Mouse (Mus musculus): ENCODE measurements around the gene Ggct. TPM values are rescaled to one million over a fixed set of nuclear protein-coding genes. Genes with fewer than 3 reads are reported as not detected.

Ggct gene
- polyA plus RNA-seq, 1 experiment, result 16.6 TPM

DNA sequence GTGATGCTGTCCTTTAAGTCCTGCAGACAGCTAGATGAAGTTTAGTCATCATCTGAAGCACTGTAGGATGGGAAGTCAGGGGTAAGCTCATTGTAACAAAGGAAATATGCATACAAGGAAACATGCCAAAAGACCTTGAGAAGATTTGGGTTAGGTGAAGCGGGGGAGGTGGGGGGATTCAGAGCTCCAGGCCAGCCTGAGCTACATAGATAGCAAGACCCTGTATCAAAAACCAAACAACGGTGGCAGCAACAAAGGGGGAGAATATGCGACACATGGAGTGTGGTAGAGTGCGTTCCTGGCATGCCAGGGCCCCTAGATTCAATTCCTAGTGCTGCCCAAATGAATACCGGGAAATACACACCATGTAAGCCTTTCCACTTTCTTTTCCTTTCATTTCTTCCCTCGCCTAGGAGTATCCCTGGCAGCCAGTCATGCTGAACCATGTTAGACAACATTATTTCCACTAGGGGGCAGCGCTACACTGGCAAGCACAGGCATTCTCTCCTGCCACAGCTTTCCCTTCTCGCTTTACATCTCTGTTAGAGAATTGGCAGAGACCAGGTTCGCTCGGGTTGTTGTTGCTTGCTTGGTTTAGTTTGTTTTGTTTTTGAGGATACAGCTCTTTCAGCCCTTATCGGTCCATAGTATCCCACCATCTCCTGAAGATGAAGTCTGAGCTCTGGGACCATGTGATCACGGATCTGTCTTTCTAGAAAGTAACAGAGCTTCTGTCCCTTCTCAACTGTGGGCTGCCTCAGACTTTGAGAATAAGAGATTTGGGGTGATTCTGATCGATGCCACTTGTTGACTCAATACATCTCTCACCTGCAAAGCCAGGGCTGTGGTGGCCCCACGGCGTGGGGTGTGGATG, 24.2 kb upstream of the Ggct start:
- Histone ChIP-seq H3K4me1 (ENCODE audit: control insufficient read depth, insufficient read depth, low read length) (no peaks in the 10 kb centered on the region), H3K27ac (ENCODE audit: insufficient read depth, low read length) (no peak overlapping the region), H3K4me3 (ENCODE audit: insufficient read depth, low read length) (no peak overlapping the region)
- peak; percentile 88 for TF ChIP-seq CTCF (IDR thresholded peaks at IDR 0.05; ENCODE audit: extremely low read depth, insufficient read depth, low read length)
- no peak for TF ChIP-seq POLR2A (IDR thresholded peaks at IDR 0.05; ENCODE audit: extremely low read depth, insufficient read depth, low read length)

DNA sequence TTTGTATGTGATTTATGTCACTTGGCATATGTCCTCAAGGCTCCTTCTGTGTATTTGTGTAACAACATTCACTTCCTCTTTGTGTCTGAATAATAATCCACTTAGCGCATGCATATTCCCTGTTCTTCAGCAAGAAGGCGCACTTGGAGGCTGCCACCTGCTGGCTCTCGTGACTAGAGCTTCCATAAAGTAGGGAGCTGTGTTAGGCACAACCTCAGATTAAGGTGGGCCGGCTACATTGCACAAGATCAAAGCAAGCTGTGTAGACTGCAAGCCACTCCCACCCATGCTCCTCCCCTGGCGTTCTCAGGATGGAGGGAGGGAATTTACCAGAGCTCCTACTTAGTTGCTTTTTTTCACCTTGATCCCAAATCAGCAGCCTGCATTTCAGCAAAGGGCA, 23.5 kb upstream of the Ggct start:
- no peaks in the 10 kb centered on the region for H3K4me1 ChIP-seq (ENCODE audit: control insufficient read depth, insufficient read depth, low read length)
- no peak overlapping the region for H3K4me3 ChIP-seq (ENCODE audit: insufficient read depth, low read length)
- TF ChIP-seq CTCF (IDR thresholded peaks at IDR 0.05; ENCODE audit: extremely low read depth, insufficient read depth, low read length), result peak; percentile 63
- no peak for TF ChIP-seq POLR2A (IDR thresholded peaks at IDR 0.05; ENCODE audit: extremely low read depth, insufficient read depth, low read length)
- no peak overlapping the region for H3K27ac ChIP-seq (ENCODE audit: insufficient read depth, low read length)

DNA sequence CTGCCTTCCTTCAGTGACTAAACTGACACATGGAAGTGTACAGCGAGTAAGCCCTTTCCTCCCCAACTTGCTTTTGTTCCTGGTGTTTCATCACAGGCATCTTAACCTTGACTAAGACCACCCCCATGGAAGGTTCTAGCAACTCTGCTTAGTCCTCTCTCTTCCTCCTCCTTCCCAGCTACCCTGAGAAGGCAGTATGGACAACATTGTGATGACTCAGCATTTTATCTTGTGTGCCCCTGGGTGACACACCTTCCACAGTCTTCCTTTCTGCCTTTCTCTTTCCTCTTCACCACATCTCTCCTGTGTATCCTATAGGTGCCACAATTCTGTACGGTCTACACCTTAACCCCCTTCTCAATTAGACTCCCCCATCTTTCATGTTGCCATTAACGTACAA, 21.4 kb upstream of the Ggct start:
- TF ChIP-seq CTCF (IDR thresholded peaks at IDR 0.05; ENCODE audit: extremely low read depth, insufficient read depth, low read length) (no peak), POLR2A (IDR thresholded peaks at IDR 0.05; ENCODE audit: extremely low read depth, insufficient read depth, low read length) (no peak)
- no peak overlapping the region for H3K27ac ChIP-seq (ENCODE audit: insufficient read depth, low read length)
- no peaks in the 10 kb centered on the region for H3K4me1 ChIP-seq (ENCODE audit: control insufficient read depth, insufficient read depth, low read length)
- no peak overlapping the region for H3K4me3 ChIP-seq (ENCODE audit: insufficient read depth, low read length)

DNA sequence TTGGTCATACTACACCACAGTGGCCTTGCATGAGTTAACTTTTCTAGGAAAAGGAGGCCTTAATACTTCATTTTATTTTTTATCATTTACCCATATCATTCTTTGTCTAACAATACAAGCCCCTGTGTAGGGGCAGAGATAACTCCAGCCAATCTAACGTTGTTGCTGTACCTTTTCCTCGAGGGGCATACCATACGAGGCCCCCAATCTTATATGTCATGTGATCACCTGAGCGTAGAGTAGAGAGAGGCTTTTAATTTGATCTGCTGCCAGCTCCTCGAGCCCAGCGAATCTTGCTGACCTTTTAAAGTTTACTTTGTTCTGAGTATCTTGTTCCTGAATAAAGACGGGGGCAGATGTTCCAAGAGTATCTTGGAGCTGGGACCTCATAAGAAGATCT, 19.8 kb upstream of the Ggct start:
- no peak for TF ChIP-seq POLR2A (IDR thresholded peaks at IDR 0.05; ENCODE audit: extremely low read depth, insufficient read depth, low read length)
- Histone ChIP-seq H3K4me1 (ENCODE audit: control insufficient read depth, insufficient read depth, low read length) (no peaks in the 10 kb centered on the region), H3K4me3 (ENCODE audit: insufficient read depth, low read length) (no peak overlapping the region), H3K27ac (ENCODE audit: insufficient read depth, low read length) (no peak overlapping the region)

DNA sequence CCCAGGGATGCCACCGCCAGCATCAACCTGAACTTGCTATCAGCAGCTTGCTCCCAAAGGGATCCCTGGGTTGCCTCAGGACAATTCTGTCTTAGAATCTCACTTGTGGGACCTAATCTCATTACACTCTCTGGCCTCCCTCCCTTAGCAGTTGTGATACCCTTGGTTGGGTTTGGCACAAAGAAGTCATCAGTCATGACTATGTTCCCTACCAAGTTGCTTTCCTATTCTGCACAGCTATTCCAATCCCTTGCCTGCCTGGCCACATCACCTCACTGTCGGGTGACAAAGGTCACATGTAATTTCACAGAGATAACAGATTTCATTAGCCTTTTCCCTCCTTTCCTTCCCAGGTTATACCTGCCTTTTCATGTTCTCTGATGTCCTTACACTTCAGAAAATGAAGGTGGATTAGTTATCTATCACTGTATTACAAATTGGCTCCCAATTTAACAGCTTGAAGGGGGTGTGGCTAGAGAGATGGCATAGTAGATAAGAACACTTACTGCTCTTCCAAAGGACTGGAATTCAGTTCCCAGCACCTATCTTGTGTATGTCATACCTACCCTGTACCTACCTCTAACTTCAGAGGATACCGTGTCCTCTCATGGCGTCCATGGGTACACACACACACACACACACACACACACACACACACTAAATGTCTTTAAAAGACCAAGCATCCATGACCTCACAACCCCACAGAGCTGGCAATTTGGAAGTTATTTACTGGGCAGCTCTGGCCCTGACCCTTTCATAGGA, 17.8 kb upstream of the Ggct start:
- H3K4me3 ChIP-seq (ENCODE audit: insufficient read depth, low read length), result no peak overlapping the region
- TF ChIP-seq POLR2A (IDR thresholded peaks at IDR 0.05; ENCODE audit: extremely low read depth, insufficient read depth, low read length) (no peak), CTCF (IDR thresholded peaks at IDR 0.05; ENCODE audit: extremely low read depth, insufficient read depth, low read length) (no peak)
- no peak overlapping the region for H3K27ac ChIP-seq (ENCODE audit: insufficient read depth, low read length)
- no peaks in the 10 kb centered on the region for H3K4me1 ChIP-seq (ENCODE audit: control insufficient read depth, insufficient read depth, low read length)

DNA sequence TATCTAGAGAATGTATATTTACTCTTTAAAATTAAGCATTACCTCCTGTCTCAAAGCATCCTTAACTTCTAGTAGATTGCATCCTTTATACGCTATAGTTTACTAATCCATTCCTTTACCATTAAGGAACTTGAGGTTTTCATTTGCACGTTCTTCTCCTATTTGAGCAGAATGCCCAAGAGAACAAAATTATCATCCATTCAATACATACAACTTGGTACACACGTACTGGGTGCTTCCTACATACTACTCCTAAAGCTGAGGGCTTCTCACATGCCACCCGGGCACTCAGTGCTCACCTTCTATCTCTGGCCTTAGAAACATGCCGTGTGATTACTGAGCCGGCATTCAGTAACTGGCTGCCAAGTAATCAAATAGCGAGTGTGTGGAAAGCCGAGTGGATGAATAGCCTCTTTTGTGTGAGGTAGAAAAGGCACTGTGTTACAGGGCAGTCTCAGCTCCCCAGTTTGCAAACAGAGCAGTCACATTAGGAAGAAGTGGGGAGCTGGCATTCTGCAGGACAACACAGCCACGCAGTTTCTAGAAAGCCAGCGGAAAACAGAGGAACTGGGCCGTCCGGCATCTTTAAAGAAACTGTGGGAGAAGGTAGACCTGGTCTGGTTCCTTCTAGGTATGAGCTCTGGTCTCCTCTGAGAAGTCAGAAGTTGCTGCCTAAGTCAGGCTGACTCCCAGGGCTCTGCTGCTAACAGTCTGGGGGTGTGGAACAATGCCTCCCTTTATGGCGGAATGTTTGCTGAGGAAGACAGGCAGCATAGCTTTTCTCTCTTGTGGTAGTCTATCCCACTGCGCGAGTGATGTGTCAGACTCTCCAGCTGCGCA, 16.9 kb upstream of the Ggct start:
- peak overlapping the region; percentile 68; the same call in 1 of the 2 replicates for H3K27ac ChIP-seq (ENCODE audit: insufficient read depth, low read length)
- H3K4me1 ChIP-seq (ENCODE audit: control insufficient read depth, insufficient read depth, low read length), result no peaks in the 10 kb centered on the region
- H3K4me3 ChIP-seq (ENCODE audit: insufficient read depth, low read length), result no peak overlapping the region; the same call in 1 of the 2 replicates
- TF ChIP-seq CTCF (IDR thresholded peaks at IDR 0.05; ENCODE audit: extremely low read depth, insufficient read depth, low read length) (no peak), POLR2A (IDR thresholded peaks at IDR 0.05; ENCODE audit: extremely low read depth, insufficient read depth, low read length) (no peak)

DNA sequence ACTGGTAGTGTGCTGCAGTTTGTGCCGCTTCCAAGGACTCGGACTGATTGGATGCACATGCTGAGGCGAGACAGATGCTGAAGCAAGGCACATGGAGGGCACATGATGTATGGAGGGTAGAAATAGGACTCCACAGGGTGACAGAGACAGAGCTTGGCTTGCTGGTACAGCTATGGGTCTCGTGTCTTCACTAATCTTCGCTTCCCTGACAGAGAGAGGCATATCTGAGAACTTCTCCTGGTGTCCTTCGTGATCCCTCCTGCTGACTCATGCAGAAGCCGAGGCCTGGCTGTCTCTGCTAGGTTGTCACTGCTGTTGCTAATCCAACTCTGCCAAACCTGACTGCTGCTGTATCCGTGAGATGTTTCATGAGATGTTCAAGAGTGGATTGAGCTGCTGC, 15.7 kb upstream of the Ggct start:
- no peak for TF ChIP-seq POLR2A (IDR thresholded peaks at IDR 0.05; ENCODE audit: extremely low read depth, insufficient read depth, low read length)
- no peak for TF ChIP-seq CTCF (IDR thresholded peaks at IDR 0.05; ENCODE audit: extremely low read depth, insufficient read depth, low read length)
- Histone ChIP-seq H3K4me3 (ENCODE audit: insufficient read depth, low read length) (no peak overlapping the region), H3K27ac (ENCODE audit: insufficient read depth, low read length) (no peak overlapping the region), H3K4me1 (ENCODE audit: control insufficient read depth, insufficient read depth, low read length) (no peaks in the 10 kb centered on the region)

DNA sequence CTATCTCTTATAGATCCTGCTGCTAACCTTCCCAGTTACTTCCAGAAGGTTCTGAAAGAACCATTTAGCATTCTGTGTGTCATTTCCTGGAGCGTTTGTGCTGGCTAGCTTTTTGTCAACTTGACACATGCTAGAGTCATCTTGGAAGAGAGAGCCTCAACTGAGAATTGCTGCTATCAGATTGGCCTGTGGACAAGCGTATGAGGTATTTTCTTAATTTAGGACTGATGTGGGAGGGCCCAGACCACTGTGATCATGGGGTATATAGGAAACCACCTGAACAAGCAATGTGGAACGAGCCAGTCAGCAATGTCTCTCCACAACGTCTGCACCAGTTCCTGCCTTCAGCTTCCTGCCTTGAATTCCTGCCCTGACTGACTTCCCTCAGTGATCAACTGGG, 10.8 kb upstream of the Ggct start:
- TF ChIP-seq CTCF (IDR thresholded peaks at IDR 0.05; ENCODE audit: extremely low read depth, insufficient read depth, low read length), result no peak
- TF ChIP-seq POLR2A (IDR thresholded peaks at IDR 0.05; ENCODE audit: extremely low read depth, insufficient read depth, low read length), result no peak
- H3K4me3 ChIP-seq (ENCODE audit: insufficient read depth, low read length), result no peak overlapping the region
- no peak overlapping the region for H3K27ac ChIP-seq (ENCODE audit: insufficient read depth, low read length)
- H3K4me1 ChIP-seq (ENCODE audit: control insufficient read depth, insufficient read depth, low read length), result no peaks in the 10 kb centered on the region

DNA sequence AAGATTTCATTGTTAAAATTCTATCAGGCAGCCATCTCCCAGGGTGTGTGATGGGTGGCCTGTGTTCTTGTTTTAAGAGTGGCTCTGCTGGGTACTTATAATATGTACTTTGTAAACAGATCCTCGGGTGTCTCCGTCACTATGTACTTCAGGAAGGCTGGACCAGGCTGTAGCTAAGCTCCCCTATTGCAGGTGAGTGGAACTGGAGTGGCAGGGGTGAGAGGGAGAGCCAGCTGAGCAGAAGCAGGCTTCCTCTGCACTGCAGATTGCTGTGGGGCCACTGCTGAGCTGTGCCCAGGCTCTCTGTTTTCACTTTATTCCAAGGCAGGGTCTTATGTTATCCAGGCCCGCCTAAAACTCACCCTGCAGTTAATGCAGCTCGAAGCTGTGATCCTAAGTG, 9.7 kb upstream of the Ggct start:
- H3K4me3 ChIP-seq (ENCODE audit: insufficient read depth, low read length), result no peak overlapping the region
- no peaks in the 10 kb centered on the region for H3K4me1 ChIP-seq (ENCODE audit: control insufficient read depth, insufficient read depth, low read length)
- no peak overlapping the region for H3K27ac ChIP-seq (ENCODE audit: insufficient read depth, low read length)
- no peak for TF ChIP-seq CTCF (IDR thresholded peaks at IDR 0.05; ENCODE audit: extremely low read depth, insufficient read depth, low read length)

All from cortical plate, adult 2 months (tissue).